Mouse (Mus musculus): ENCODE measurements around the gene M6pr.

M6pr gene

DNA sequence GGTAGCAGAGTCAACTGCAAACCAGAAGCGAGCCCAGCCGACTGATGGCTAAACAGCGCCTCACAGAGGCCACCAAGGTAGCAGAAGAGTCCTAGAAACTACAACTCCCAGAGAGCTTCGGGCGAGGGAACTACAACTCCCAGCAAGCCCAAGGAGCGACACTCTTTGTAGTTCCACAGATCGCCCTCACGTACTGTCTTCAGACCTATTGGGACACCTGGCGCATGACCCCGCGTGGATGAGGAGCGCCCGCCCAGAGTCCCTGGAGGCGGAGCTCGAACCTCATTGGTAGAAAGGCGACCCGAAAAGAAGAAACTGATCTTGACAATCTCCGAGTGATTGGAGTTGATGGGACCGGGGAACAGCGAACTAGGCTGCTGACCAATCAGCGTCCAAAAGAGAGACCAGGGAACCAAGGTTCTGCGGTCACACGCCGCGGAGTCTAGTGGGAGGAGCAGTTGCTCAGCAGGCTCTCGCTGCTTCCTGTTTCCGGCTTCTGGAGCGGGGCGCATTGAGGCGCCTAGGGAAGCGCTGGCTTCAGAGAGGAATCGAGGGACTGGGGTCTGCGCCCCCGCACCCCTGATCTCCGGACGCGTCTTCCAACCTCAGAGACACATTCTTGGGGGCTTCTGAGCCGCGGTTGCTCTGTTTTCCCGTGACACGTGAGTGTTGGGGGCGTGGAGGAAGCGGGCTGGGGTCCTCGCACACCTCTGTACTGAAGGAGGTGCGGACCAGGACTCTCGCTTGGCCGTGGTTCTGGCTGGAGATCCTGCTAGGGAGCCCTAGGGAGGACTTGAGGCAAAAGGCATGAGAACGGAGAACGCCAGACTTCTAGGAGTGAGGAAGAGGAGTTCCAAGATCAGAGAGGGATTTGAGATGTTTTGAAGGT lies at the start of gene M6pr:
Gene M6pr (plus strand): TSS at position 216 of the 889 bp plus-strand sequence.
- ATAC-seq (ENCODE audit: low TSS enrichment), result peak; percentile 98

DNA sequence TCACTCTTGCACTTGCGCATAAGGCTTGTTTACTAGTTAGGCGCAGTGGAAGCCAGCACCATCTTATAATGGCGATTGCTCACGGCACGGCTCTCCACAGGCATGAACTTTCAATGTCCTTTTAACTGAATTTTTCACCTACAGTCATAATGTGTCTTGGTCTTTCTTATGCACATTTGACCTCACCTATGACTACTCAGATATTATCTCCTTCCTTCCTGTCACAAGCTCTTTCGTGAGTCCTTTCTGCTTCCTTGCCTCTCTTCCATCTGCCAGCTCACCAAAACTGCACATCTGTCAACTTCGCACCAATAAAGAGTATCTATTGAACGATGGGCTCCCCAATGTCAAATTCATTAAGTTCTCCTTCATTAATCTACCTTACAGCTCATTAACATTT lies 46.0 kb upstream of the M6pr start:
- no peak for ATAC-seq (ENCODE audit: low TSS enrichment)

GRCm38 (mm10) chr6:122268561-122268960 lies 40.0 kb upstream of the M6pr start:
- no peak for ATAC-seq (ENCODE audit: low TSS enrichment)

GRCm38 (mm10) chr6:122269170-122269569 lies 39.4 kb upstream of the M6pr start:
- ATAC-seq (ENCODE audit: low TSS enrichment), result no peak

GRCm38 (mm10) chr6:122270152-122270551 lies 38.4 kb upstream of the M6pr start:
- peak; percentile 50; the same call in 1 of the 2 replicates for ATAC-seq (ENCODE audit: low TSS enrichment)

- no peak for ATAC-seq (ENCODE audit: low TSS enrichment)
Measured at GRCm38 (mm10) chr6:122274546-122274945, 34.0 kb upstream of the M6pr start.

DNA sequence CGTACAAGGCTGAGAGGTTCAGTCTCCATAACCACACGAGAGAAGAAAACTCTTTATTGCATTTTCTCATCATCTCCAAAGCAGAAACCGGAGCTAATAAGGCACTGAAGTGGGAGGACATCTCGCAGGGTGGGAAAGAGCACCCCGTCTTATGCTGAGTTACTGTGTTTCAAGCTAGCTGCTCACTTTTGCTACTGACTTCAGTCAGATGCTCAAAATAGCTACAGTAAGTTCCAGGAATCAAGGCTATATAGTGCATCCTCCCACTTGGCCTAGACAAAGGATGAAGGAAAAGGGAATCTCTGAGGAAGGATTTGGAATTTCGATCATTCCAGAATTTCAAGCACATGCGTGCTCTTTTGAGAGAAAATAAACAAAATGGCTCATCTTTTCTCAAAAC lies 32.0 kb upstream of the M6pr start:
- peak; percentile 94 for ATAC-seq (ENCODE audit: low TSS enrichment)

DNA sequence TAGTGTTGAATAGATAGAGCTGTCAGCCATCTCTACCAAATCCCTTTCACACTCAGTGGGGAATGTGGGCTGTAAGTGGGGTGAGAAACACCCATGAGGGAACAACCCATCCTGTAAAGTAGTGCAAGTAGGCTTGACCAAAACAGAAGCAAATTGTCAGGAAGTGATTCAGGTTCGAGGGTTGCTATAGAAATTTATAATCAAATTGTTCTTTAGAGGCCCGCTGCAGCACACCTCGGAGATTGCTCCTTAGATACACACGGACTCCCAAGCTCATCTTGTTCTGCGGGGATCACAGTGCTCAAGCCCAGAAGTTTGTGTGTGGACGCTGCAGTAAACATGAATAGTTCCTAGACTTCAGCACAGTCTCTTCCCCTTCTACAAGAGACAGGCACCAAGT lies 25.7 kb upstream of the M6pr start, which contains the start of gene Klrg1:
Gene Klrg1 (minus strand): TSS at position 101 of the 400 bp plus-strand sequence.
- no peak for ATAC-seq (ENCODE audit: low TSS enrichment)

DNA sequence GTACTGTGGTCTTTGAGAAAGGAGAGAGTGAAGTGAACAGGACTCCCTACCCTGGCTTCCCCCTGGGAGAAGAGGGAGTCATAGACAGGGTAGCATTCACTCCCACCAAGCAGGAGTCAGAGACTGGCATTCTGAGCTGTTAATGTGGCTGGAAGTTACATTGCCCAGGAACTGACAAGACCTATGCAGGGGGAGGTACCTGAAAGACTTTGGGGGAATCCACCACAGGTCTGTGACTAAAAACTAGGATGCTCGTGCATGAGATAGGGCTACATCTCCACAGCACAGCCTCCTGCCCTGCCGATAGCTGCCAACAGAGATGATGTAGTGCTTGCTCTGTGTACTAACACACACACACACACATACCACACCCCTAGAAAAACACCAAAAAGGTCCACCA lies 25.1 kb upstream of the M6pr start:
- ATAC-seq (ENCODE audit: low TSS enrichment), result no peak

DNA sequence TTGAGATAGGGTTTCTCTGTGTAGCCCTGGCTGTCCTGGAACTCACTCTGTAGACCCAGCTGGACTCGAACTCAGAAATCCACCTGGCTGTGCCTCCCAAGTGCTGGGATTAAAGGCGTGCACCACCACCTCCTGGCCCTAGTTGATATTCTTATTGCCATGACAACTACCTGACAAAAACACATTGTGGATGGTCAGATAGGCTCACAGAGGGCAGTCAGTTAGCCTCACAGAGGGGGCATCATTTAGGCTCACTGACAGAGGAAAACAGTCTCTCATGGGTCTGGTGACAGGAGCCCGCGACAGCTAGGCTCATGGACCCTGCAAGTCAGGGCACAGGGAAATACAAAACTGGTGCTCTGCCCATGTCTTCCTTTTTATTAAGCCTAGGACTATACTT lies 24.2 kb upstream of the M6pr start:
- ATAC-seq (ENCODE audit: low TSS enrichment), result no peak

GRCm38 (mm10) chr6:122284823-122285222 lies 23.7 kb upstream of the M6pr start:
- no peak for ATAC-seq (ENCODE audit: low TSS enrichment)

DNA sequence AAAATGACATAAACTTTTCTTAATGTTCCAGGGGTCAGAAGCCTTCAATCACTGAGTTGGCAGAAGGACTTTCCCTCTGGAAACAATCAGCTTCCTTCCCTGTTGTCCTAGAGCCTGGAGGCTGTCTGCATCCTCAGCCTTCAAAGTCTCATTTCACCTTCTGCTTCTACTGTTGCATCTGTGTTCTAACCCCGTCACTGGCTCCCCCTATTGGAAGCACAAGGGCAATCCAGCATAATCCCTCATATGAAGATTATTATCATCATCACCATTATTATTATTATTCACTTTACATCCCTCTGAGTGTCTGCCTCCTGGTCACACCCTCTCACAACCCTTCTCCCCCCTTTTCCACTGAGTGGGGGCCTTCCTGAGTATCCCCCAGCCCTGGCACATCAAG lies 20.3 kb upstream of the M6pr start:
- no peak for ATAC-seq (ENCODE audit: low TSS enrichment)

- no peak for ATAC-seq (ENCODE audit: low TSS enrichment)
Measured at GRCm38 (mm10) chr6:122289313-122289712, 19.2 kb upstream of the M6pr start.

GRCm38 (mm10) chr6:122290253-122290652 lies 18.3 kb upstream of the M6pr start:
- no peak for ATAC-seq (ENCODE audit: low TSS enrichment)

- ATAC-seq (ENCODE audit: low TSS enrichment), result no peak
Measured at GRCm38 (mm10) chr6:122291264-122291663, 17.3 kb upstream of the M6pr start.

DNA sequence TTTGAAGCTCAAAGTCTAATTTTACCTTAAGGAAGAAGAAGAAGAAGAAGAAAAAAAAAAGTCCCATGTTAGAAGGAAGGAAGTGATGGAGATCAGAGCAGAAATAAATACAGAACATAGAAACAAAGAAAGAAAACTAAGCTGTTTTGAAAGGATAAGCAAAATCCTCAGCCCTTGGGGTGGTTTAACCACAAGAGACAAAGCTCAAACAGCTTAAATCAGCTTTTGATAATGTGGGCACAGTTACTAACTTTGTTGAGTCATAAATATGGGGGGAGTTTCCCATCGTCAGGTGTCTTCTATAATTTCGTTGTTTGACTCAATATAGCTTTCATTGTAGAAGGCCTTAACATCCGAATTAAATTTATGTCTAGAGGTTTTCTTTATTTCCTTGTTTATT lies 16.8 kb upstream of the M6pr start:
- ATAC-seq (ENCODE audit: low TSS enrichment), result no peak

- no peak for ATAC-seq (ENCODE audit: low TSS enrichment)
Measured at GRCm38 (mm10) chr6:122292184-122292583, 16.3 kb upstream of the M6pr start.

DNA sequence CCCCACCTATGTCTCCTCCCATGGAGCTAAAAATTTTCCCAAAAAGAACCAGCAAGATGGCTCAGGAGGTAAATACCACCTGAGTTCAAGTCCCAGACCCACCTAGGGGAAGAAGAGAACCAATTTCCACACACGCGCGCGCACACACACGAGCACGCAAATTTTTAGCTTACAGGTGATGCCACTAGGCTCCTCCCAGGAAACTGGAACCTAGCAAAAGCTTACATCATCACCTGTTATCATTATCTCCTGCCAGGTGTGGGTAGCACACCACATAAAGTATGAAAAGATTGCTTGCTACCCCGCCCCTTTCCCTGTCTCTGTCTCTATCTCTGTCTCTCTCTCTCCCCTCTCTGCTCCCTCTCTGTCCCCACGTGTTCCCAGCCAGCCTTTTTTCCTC lies 15.4 kb upstream of the M6pr start:
- ATAC-seq (ENCODE audit: low TSS enrichment), result no peak

DNA sequence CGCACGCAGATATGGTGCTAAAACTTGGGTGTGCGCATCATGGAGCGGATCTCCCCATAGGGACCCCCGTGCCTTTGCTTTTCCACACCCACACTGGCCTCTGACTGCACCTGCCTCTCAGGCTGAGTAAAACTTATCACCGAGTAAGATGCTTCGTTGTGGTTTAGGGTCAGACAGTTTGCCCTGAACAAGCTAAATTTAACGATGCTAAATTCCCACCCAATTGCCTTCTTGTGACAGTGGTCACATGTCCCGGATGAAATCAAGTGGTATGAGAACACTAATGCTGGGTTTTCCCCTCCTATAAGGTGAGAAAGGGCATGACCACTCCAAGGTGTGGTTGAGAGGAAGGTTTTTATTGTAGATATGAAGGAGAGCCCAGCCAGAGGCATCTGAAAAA lies 14.7 kb upstream of the M6pr start:
- no peak for ATAC-seq (ENCODE audit: low TSS enrichment)

DNA sequence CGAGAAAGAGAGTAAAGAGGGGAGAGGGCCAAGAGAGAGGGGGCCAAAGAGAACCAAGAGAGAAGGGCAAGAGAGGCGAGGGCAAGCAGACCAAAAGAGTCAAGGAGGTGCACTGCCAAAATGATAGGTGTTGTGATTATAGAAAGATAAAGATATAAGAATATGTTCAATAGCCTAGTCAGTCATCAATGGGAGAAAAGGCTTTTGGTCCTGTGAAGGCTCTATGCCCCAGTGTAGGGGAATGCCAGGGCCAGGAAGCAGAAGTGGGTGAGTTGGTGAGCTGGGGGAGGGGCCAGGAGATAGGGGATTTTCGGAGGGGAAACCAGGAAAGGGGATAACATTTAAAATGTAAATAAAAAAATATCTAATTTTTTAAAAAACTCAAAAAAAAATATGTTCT lies 14.2 kb upstream of the M6pr start:
- no peak for ATAC-seq (ENCODE audit: low TSS enrichment)

- no peak for ATAC-seq (ENCODE audit: low TSS enrichment)
Measured at GRCm38 (mm10) chr6:122295242-122295641, 13.3 kb upstream of the M6pr start.

- peak; percentile 11 for ATAC-seq (ENCODE audit: low TSS enrichment)
Measured at GRCm38 (mm10) chr6:122296918-122297278, 11.6 kb upstream of the M6pr start.

DNA sequence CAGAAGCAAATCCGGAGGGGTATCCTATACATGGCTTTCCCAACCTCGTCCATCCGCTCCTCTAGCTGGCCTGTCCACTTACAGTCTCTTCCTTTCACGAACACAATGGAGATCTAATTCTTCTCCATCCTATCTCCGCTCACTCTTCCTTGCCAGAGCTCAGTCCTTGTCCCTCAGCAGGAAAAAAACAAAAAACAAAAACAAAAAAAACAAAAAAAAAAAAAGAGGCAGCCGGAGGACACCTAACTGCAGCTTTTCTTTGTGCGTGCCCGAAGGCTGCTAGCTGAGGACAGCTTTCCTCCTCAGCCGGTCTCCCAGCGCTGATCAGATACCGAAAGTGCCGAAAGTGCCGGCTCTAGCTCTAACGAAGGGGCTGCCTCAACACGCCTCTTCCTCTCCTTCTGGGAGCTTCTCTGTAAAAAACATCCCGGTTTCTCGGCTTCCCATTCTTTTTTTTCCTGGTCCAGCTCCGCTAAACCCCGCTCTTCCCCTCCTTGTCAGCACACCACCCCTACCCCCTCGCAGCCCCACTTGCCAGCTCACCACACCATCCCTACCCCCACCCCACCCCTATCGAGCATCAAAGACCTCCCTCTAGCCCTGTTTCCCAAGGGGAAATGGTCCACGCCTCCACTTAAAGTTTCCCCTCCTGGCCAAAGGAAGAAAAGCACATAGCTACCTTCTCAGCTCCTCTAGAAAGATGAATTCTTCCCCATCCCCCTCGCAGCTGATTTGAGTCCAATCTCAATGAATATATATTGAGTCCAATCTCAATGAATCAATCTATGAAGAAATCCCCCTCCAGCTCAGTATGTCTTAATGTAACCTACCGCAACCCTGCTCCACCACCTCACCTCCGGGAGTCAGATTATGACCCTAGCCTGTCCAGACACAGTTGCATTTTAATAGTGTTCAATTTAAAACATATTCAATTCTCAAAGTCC lies 11.0 kb upstream of the M6pr start:
- ATAC-seq (ENCODE audit: low TSS enrichment), result peak; percentile 94

Data from frontal cortex, adult (tissue).